Mouse (Mus musculus) MEL (cell line): Measurements from ENCODE around the gene Cfp. TPM values are rescaled to one million over a fixed set of nuclear protein-coding genes. Genes with fewer than 3 reads are reported as not detected.

Experiments used
- DNase-seq: peaks from one replicate; pipeline ENCODE4 v3.0.0; 2011; ENCODE audit warnings: low read depth, low spot score
- H3K27ac ChIP-seq: 2 replicates; pipeline ENCODE4 v1.5.1; 2012; ENCODE audit warnings: low read depth, mild to moderate bottlenecking, control low read depth, low read length, moderate library complexity; ENCODE audit not compliant: control insufficient read depth
- H3K27me3 ChIP-seq, 2 experiments: fragments of 150-350 bp in 1 of 2; sonication (generic) in 1 of 2; 2 replicates each; pipeline ENCODE4 v1.6.1; 2012; ENCODE audit warnings: low read length in 2 of 2, mild to moderate bottlenecking in 2 of 2, improper control_type of control experiment in 1 of 2, moderate library complexity in 1 of 2; ENCODE audit not compliant: insufficient read depth in 2 of 2, control insufficient read depth in 1 of 2
- H3K36me3 ChIP-seq, 2 experiments: 2 replicates each; pipeline ENCODE4 v1.6.1; 2012 to 2014; ENCODE audit warnings: low read length in 2 of 2, improper control_type of control experiment in 1 of 2, inconsistent platforms in 1 of 2, mild to moderate bottlenecking in 1 of 2; ENCODE audit not compliant: insufficient read depth in 2 of 2, control insufficient read depth in 1 of 2
- H3K4me1 ChIP-seq, 2 experiments: fragments of 150-350 bp in 1 of 2; sonication (generic) in 1 of 2; 2 replicates each; pipeline ENCODE4 v1.6.1; 2012; ENCODE audit warnings: low read length in 2 of 2, improper control_type of control experiment in 1 of 2, mild to moderate bottlenecking in 1 of 2; ENCODE audit not compliant: insufficient read depth in 2 of 2, control insufficient read depth in 1 of 2
- H3K4me3 ChIP-seq, 2 experiments: fragments of 150-350 bp in 1 of 2; sonication (generic) in 1 of 2; 2 replicates each; pipeline ENCODE4 v1.5.1; 2012; ENCODE audit warnings: low read depth in 2 of 2, low read length in 2 of 2, mild to moderate bottlenecking in 2 of 2, moderate library complexity in 2 of 2, control low read depth in 1 of 2, improper control_type of control experiment in 1 of 2; ENCODE audit not compliant: control insufficient read depth in 1 of 2, insufficient read depth in 1 of 2
- H3K79me2 ChIP-seq: 2 replicates; pipeline ENCODE4 v1.6.1; 2012; ENCODE audit warnings: mild to moderate bottlenecking, low read length, moderate library complexity; ENCODE audit not compliant: control insufficient read depth, poor library complexity, insufficient read depth
- H3K9ac ChIP-seq: 2 replicates; pipeline ENCODE4 v1.6.1; 2012; ENCODE audit warnings: low read depth, mild to moderate bottlenecking, control low read depth, low read length, moderate library complexity; ENCODE audit not compliant: control insufficient read depth, poor library complexity, severe bottlenecking
- H3K9me3 ChIP-seq: fragments of 150-350 bp; sonication (generic); replicated peaks from 2 replicates; pipeline ENCODE4 v1.6.1; 2012; ENCODE audit warnings: mild to moderate bottlenecking, low read length, improper control_type of control experiment, moderate library complexity; ENCODE audit not compliant: insufficient read depth
- BHLHE40 ChIP-seq: IDR thresholded peaks from 2 replicates; pipeline ENCODE4 v1.6.1; 2012; ENCODE audit warnings: low read depth, mild to moderate bottlenecking, inconsistent platforms, low read length, improper control_type of control experiment, borderline replicate concordance
- CHD1 ChIP-seq: IDR thresholded peaks from 2 replicates; pipeline ENCODE4 v1.6.1; 2012; ENCODE audit warnings: low read depth, mild to moderate bottlenecking, inconsistent platforms, low read length, improper control_type of control experiment
- CHD2 ChIP-seq: IDR thresholded peaks from 2 replicates; pipeline ENCODE4 v1.6.1; 2011; ENCODE audit warnings: low read length, improper control_type of control experiment
- E2F4 ChIP-seq: IDR thresholded peaks from 2 replicates; pipeline ENCODE4 v1.6.1; 2011; ENCODE audit warnings: low read depth, low read length, improper control_type of control experiment, borderline replicate concordance
- EP300 ChIP-seq, 2 experiments: IDR thresholded peaks; 2 replicates each; pipeline ENCODE4 v1.6.1; 2011; ENCODE audit warnings: improper control_type of control experiment in 2 of 2, low read length in 2 of 2, low read depth in 1 of 2, mild to moderate bottlenecking in 1 of 2
- GATA1 ChIP-seq: IDR thresholded peaks from 2 replicates; pipeline ENCODE4 v1.6.1; 2011; ENCODE audit warnings: low read depth, low read length, improper control_type of control experiment
- HCFC1 ChIP-seq: IDR thresholded peaks from 2 replicates; pipeline ENCODE4 v1.6.1; 2012; ENCODE audit warnings: low read depth, mild to moderate bottlenecking, inconsistent platforms, low read length, improper control_type of control experiment, moderate library complexity
- MAX ChIP-seq: IDR thresholded peaks from 2 replicates; pipeline ENCODE4 v1.6.1; 2011; ENCODE audit warnings: low read length, improper control_type of control experiment
- MEF2A ChIP-seq: IDR thresholded peaks from 2 replicates; pipeline ENCODE4 v1.6.1; 2014; ENCODE audit warnings: low read depth, mild to moderate bottlenecking, inconsistent platforms, low read length, improper control_type of control experiment; ENCODE audit not compliant: poor library complexity, insufficient replicate concordance, severe bottlenecking; ENCODE audit errors: extremely low read depth
- NRF1 ChIP-seq: IDR thresholded peaks from 2 replicates; pipeline ENCODE4 v1.6.1; 2014; ENCODE audit warnings: low read depth, mild to moderate bottlenecking, inconsistent platforms, low read length, improper control_type of control experiment, moderate library complexity; ENCODE audit not compliant: poor library complexity, insufficient read depth, severe bottlenecking
- POLR2AphosphoS5 ChIP-seq: IDR thresholded peaks from 2 replicates; pipeline ENCODE4 v1.6.1; 2012; ENCODE audit warnings: low read depth, borderline replicate concordance, mild to moderate bottlenecking, inconsistent platforms, low read length, moderate library complexity, mixed read lengths
- RAD21 ChIP-seq: IDR thresholded peaks from 2 replicates; pipeline ENCODE4 v1.6.1; 2011; ENCODE audit warnings: mild to moderate bottlenecking, low read depth, low read length, improper control_type of control experiment
- RCOR1 ChIP-seq: IDR thresholded peaks from 2 replicates; pipeline ENCODE4 v1.6.1; 2012; ENCODE audit warnings: low read depth, mild to moderate bottlenecking, inconsistent platforms, low read length, improper control_type of control experiment
- SMC3 ChIP-seq: IDR thresholded peaks from 2 replicates; pipeline ENCODE4 v1.6.1; 2011; ENCODE audit warnings: low read depth, low read length, improper control_type of control experiment
- TAL1 ChIP-seq: IDR thresholded peaks from 2 replicates; pipeline ENCODE4 v1.6.1; 2012; ENCODE audit warnings: mild to moderate bottlenecking, inconsistent platforms, low read length, moderate library complexity, mixed read lengths
- TBP ChIP-seq: IDR thresholded peaks from 2 replicates; pipeline ENCODE4 v1.8.0; 2011; ENCODE audit warnings: low read depth, low read length, improper control_type of control experiment
- UBTF ChIP-seq: IDR thresholded peaks from 2 replicates; pipeline ENCODE4 v1.6.1; 2012; ENCODE audit warnings: low read depth, mild to moderate bottlenecking, inconsistent platforms, low read length, improper control_type of control experiment, moderate library complexity, borderline replicate concordance; ENCODE audit not compliant: insufficient read depth
- USF1 ChIP-seq: IDR thresholded peaks from 2 replicates; pipeline ENCODE4 v1.6.1; 2014; ENCODE audit warnings: low read depth, mild to moderate bottlenecking, inconsistent platforms, low read length, improper control_type of control experiment, moderate library complexity
- USF2 ChIP-seq, 2 experiments: IDR thresholded peaks; 2 replicates each; pipeline ENCODE4 v1.6.1; 2011 to 2012; ENCODE audit warnings: improper control_type of control experiment in 2 of 2, low read length in 2 of 2, borderline replicate concordance in 1 of 2, inconsistent platforms in 1 of 2, low read depth in 1 of 2, mild to moderate bottlenecking in 1 of 2; ENCODE audit not compliant: insufficient read depth in 1 of 2
- ZKSCAN1 ChIP-seq: IDR thresholded peaks from 2 replicates; pipeline ENCODE4 v1.6.1; 2012; ENCODE audit warnings: low read depth, mild to moderate bottlenecking, inconsistent platforms, low read length, improper control_type of control experiment, moderate library complexity
- ZMIZ1 ChIP-seq: IDR thresholded peaks from 2 replicates; pipeline ENCODE4 v1.6.1; 2012; ENCODE audit warnings: low read depth, mild to moderate bottlenecking, inconsistent platforms, low read length, improper control_type of control experiment, moderate library complexity
- ZNF384 ChIP-seq: IDR thresholded peaks from 2 replicates; pipeline ENCODE4 v1.6.1; 2012; ENCODE audit warnings: low read depth, mild to moderate bottlenecking, inconsistent platforms, low read length, improper control_type of control experiment
- polyA plus RNA-seq, 2 experiments: library from polyadenylated mRNA; stranded (reverse) in 1 of 2; unstranded in 1 of 2; fragments of >175 nt in 1 of 2; fragments of >200 nt in 1 of 2; gene quantifications; 2 replicates each; pipeline versions ENCODE4 v1.2.1 to v1.2.4; 2012; ENCODE audit warnings: low replicate concordance in 2 of 2, low read depth in 1 of 2; ENCODE audit not compliant: insufficient read length in 2 of 2, insufficient read depth in 1 of 2, missing spikeins in 1 of 2
- total RNA-seq: library from RNA; depleted of rRNA; stranded (reverse); fragments of 300-350 nt; gene quantifications from 2 replicates; pipeline ENCODE4 v1.2.3, GENCODE M21; 2012

The Cfp gene
- total and polyA plus RNA-seq, 3 experiments = 2.6 to 11.4 TPM; not detected in 1

DNA sequence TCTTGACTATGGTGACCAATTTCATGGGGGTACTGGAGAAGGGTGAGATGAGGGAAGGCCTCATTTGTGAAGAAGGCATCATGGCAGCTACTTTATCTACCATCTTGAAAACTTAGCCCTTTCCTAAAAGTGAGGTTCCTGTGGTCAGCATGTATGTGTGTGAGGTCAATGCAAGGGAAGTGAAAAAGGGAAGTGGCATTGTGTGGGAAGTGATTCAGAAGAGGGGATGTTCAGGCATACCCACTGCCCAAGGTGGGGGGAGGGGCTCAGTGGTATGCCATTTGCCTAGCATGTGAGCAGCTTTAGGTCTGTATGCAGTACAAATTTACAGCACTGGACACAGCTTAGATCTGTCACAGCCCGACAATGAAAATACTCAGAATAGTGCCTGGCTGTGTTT is 608 bp upstream of the Cfp start:
- Histone ChIP-seq H3K36me3 (peaks cover 0 to 14% of the 10 kb centered on the region in 2 experiments; a peak in 3 of 4 replicates), H3K4me3 (no peak overlapping the region)

GRCm38 (mm10) chrX:20929859-20930258 is 1.5 kb downstream of the Cfp start:
- no peaks in the 10 kb centered on the region for H3K9me3 ChIP-seq
- peaks cover 0 to 14% of the 10 kb centered on the region in 2 experiments; a peak in 2 of 4 replicates for H3K36me3 ChIP-seq
- peak; percentile 30 for DNase-seq
- no peak overlapping the region for H3K27ac ChIP-seq
- H3K4me3 ChIP-seq = no peak overlapping the region
- TF ChIP-seq TAL1 = 0 out of 2 replicates have a peak, but pooled peaks have one; percentile 9
- TF ChIP-seq RAD21 = no peak
- TF ChIP-seq CHD2 = no peak
- TF ChIP-seq UBTF = no peak
- TF ChIP-seq MAX = no peak
- no peak for TF ChIP-seq ZNF384
- H3K4me1 ChIP-seq = peaks cover 2 to 12% of the 10 kb centered on the region in 2 experiments; a peak in 3 of 4 replicates
- no peak overlapping the region for H3K9ac ChIP-seq
- no peaks in the 10 kb centered on the region for H3K27me3 ChIP-seq
- no peaks in the 10 kb centered on the region for H3K79me2 ChIP-seq

More for the DNA sequence above, 608 bp upstream of the Cfp start:
- Histone ChIP-seq H3K27me3 (no peaks in the 10 kb centered on the region), H3K79me2 (no peaks in the 10 kb centered on the region), H3K27ac (no peak overlapping the region), H3K9me3 (no peaks in the 10 kb centered on the region), H3K4me1 (peaks cover 2 to 12% of the 10 kb centered on the region in 2 experiments; a peak in 3 of 4 replicates), H3K9ac (no peak overlapping the region)
- TF ChIP-seq RCOR1 = peak; percentile 20; the same call in 1 of the 2 replicates
- TF ChIP-seq EP300 (IDR thresholded peaks at IDR 0.05; ENCODE audit: low read depth in 1 of 2, low read length in 2 of 2) = peak; percentile 53 to 56; a peak in 3 of 4 replicates
- TF ChIP-seq ZMIZ1 = no peak
- TF ChIP-seq GATA1 = peak; percentile 52
- peak; percentile 61 for DNase-seq

DNA sequence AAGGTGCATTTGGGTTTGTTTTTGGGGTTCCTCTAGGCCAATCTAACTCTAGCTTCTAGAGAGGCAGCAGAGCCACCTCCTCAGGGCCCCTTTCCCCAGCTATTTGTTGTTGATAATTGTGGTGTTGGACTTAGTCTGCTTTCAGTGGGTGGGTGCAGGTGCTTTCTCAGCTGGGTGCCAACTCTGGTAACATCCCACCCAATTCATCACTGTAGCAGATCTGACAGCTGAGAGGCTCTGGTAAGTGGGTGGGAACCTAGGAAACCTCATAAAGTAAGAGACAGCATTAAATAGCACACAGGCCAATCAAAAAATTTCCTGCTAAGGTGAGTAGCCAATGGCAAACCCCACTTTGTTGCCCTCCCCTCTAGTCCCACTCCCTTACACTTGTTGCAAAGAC is 6.4 kb downstream of the Cfp start:
- Histone ChIP-seq H3K27me3 (peaks cover 4 to 6% of the 10 kb centered on the region in 2 experiments), H3K4me3 (no peak overlapping the region), H3K9ac (no peak overlapping the region), H3K79me2 (no peaks in the 10 kb centered on the region), H3K27ac (no peak overlapping the region), H3K4me1 (no peaks in the 10 kb centered on the region), H3K9me3 (no peaks in the 10 kb centered on the region), H3K36me3 (no peaks in the 10 kb centered on the region)
- DNase-seq = no peak
- no peak for TF ChIP-seq POLR2AphosphoS5
- no peak for TF ChIP-seq TAL1
- TF ChIP-seq MEF2A = no peak
- no peak for TF ChIP-seq TBP
- TF ChIP-seq E2F4 = no peak
- TF ChIP-seq CHD1 = no peak
- no peak for TF ChIP-seq USF2 (IDR thresholded peaks at IDR 0.05; ENCODE audit: borderline replicate concordance in 1 of 2, insufficient read depth in 1 of 2, low read depth in 1 of 2, low read length in 2 of 2)
- no peak for TF ChIP-seq UBTF
- no peak for TF ChIP-seq RAD21
- no peak for TF ChIP-seq SMC3
- TF ChIP-seq NRF1 = no peak
- TF ChIP-seq MAX = no peak
- TF ChIP-seq RCOR1 = no peak
- TF ChIP-seq ZNF384 = no peak
- TF ChIP-seq HCFC1 = no peak
- no peak for TF ChIP-seq ZKSCAN1
- no peak for TF ChIP-seq CHD2
- TF ChIP-seq BHLHE40 = no peak
- no peak for TF ChIP-seq USF1
